Mouse (Mus musculus) left cerebral cortex, postnatal 36 days (tissue): ENCODE data around the gene Gm11549. TPM values are rescaled to one million over a fixed set of nuclear protein-coding genes. Genes with fewer than 3 reads are reported as not detected.

Experiments
- DNase-seq, 2 experiments: peaks; one replicate each; pipeline ENCODE4 v3.0.0; 2021 to 2022; ENCODE audit warnings: low spot score in 2 of 2, mixed read lengths in 1 of 2
- intact Hi-C: fragments of 180-260 bp; cut with DNase I; formaldehyde crosslinking; loops from one replicate; pipeline ENCODE4 v1.15.1; 2025
- total RNA-seq, 2 experiments: library from RNA; stranded (reverse); gene quantifications; 2 replicates each; pipeline ENCODE4 v1.2.3; 2021

Gm11549 gene
- total RNA-seq: 10 to 100 TPM; 32.8 to 42.1 TPM

DNA sequence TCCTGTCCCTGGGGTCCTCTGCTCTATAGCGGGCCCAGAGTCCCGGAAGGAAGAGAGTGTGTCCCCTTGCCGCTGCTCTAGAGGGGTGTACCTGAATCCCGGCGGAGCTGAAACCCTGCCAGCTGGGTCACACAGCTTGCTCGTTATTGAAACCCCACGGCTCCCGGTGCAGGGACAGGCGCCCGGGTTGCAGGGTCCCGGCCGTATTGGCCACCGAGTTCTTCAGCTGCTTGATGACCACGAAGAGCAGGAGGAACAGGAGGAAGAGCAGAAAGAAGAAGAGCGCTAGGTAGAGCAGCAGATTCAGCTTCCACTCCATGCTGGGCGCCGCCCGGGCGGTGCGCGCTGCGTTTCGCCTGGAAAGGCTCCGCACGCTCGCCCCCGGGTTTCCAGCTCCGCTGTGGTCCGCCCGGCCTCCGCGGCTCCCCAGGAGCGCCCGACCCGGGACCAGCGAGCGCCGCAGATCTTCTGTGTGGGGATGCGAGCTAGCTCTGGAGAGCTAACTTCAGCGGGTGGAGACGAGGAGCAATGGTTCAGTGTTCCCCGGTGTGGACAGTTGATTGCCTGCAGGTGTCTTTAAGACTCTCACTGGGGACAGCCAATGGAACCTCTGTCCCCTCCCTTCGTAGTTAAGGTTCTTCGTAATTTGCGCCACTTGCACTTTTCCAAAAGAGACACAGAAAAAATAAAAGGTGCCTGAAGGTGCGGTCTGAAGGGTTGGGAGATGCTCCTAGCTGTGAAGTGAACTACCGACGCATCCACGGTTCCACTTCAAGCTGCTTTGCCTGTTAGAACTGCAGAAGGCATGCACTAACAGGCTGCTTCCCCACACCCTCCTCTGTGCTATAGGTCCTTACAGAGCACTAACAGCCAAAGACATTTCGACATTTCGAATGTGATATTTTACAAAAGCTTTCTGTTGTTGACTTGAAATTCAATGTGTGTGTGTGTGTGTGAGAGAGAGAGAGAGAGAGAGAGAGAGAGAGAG is at the start of gene Gm11549:
Gene Gm11549, minus strand, starts transcription at position 741 of the 988 bp plus-strand sequence.
- intact Hi-C loops: no loop called here
- DNase-seq: peak; percentile 68 to 76

DNA sequence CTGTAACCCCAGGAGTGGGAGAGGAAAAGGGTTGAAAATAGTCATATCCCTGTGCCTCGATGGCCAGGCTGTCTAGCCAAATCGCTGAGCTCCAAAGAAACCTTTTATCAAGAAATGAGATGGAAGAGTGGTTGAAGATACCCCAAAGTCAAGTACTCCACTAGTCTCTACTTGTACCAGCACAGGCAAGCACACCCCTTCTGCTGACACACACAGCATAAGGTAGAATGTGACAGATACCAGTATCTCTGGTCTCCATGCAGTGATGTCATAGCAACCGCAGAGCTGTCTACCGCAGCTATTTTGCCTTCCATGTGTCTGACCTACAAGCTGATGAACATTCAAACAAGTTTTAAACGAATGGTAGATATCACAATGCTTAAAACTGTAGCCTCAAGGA is 48.2 kb upstream of the Gm11549 start:
- intact Hi-C loops: loop anchor here (2.0 kb wide), 1 partner anchor 17 kb away; the partner anchor contains the start of gene Exosc9

DNA sequence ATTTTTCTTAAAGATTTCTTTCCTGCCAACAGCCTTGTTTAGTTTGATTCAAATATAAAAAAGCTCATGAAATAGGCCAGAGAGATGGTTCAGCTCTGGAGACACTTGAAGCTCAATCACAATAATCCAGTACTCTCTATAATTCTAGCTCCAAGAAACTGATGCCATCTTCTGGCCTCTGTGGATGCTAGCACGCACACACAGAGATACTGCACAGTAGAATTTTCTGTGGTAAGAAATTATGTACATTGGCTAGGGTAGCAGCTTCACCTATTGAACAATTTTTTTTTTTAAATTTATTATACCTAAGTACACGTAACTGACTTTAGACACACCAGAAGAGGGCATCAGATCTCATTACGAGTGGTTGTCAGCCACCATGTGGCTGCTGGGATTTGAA is 42.1 kb upstream of the Gm11549 start:
- intact Hi-C loops: no loop called here
- DNase-seq: no peak

More for the DNA sequence above, 48.2 kb upstream of the Gm11549 start:
- DNase-seq: no peak

DNA sequence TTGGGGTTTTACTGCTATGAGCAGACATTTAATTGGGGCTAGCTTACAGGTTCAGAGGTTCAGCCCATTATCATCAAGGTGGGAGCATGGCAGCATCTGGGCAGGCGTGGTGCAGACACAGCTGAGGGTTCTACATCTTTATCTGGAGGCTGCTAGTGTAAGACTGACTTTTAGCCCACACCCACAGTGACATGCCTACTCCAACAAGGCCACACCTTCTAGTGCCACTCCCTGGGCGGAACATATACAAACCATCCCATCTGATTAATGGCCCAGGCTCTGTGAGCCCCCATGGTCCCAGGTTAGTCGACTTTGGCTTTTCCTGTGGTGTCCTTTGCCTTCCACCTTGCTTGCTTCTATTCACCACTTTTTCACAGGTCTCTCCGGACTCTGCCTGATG is 38.0 kb upstream of the Gm11549 start:
- intact Hi-C loops: no loop called here
- no peak for DNase-seq

DNA sequence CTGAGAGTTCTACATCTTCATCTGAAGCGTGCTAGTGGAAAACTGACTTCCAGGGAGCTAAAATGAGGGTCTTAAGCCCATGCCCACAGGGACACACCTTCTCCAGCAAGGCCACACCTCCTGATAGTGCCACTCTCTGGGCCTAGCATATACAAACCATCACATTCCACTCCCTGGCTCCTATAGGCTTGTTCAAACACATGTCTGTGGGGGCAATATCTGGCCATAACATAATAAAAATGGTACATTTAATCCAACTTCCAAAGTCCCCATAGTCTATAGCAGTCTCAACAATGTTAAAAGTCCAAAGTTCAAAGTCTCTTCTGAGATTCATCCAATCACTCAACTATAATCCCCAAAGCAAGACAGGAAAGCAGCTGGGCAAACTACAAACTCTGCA is 36.0 kb upstream of the Gm11549 start:
- no peak for DNase-seq
- intact Hi-C loops: no loop called here

DNA sequence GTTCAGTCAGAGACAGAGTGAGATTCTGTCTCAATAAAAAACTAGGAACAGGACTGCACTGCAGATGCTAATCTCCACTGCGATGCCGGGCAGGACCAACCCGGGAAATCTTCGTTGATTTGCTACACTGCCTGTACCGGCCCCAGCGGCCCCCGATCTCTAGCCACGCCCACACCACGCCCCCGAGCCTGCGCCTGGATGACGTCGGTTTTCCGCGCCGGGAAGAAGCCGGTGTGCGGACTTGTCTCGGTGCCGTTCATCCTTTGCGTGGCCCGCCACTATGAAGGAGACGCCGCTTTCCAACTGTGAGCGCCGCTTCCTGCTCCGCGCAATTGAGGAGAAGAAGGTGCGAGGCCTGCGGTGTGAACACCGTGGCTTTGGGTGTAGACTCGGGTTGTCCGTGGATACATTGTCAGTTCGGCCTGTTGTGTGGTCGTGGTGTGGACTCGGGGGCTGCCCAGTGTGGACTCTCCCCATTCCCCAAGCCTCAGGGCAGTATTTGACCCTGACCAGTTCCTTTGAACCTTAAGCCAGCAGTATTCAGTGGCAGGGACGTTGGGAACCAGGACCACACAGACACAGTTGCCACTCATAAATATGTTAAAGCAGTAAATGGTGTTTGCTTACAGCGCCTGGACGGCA is 30.9 kb upstream of the Gm11549 start, which contains the start of gene Exosc9:
Gene Exosc9, plus strand, starts transcription at position 201 of the 642 bp plus-strand sequence.
- peak; percentile 97 to 98 for DNase-seq
- intact Hi-C loops: loop anchor here (2.0 kb wide), 1 partner anchor 18 kb away; no protein-coding TSS in a partner anchor

DNA sequence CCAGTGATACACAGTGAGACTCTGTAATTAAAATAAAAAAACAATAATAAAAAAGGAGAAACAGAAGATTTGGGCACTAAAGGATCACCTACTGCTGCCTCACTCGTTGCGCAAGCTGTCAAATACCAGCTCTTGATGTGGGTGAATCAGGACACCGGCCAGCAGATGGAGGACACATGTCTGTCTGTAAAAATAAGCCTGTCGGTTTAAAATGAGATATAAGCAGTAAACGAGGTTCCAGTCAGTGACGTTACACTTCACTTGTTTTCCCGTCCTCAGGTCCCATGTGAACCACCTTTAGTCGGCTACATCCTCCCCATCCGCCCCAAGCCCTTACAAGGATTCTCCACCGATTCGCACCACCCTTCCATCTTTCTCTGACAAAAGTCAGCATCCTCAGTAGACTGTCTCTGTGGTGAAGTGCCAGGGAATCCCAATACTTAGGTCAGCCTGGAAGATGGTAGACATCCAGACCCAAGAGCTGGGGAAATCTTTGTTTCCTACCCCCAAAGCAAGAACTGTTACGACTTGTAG is 30.3 kb upstream of the Gm11549 start:
- DNase-seq: peak in 1 of 2 experiments; percentile 54
- intact Hi-C loops: loop anchor here (2.0 kb wide), 1 partner anchor 19 kb away; no protein-coding TSS in a partner anchor

DNA sequence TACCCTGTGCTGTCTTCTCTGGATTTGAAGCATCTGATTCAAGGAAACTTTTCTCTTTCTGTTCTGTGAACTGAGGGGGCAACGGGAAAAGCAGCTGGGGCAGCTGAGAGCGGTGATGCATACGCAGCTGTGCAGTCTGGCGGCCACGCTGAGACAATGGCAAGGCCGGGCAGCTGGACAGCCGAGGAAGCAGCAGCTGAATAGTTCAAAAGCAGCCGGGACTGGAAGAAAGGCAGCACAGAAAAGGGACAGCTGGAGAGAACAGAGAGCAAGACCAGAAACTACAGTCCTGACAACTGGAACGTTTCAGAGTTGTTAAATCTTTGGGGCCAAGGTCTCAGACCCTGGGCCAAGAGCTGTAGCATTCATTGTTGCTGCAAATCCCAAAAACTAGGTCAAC is 29.7 kb upstream of the Gm11549 start:
- intact Hi-C loops: no loop called here
- DNase-seq: peak; percentile 24 to 31

DNA sequence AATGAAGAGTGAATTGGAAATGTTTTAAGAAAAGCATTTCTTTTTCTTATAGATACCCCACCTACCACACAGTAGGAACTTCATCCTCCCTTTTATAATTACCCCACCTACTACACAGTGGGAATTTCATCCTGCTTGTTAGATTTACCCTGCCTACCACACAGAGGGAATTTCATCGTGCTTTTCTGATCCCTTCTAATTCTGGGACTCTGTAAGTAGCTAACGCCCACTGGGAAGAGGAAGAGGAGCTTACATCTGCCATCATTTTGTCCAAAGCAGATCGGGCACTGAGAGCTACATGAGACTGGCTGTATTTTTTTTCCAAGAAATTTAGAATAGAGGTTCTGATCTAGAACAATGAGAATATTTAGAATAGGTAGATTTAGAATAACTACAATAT is 23.3 kb upstream of the Gm11549 start:
- intact Hi-C loops: no loop called here
- no peak for DNase-seq

DNA sequence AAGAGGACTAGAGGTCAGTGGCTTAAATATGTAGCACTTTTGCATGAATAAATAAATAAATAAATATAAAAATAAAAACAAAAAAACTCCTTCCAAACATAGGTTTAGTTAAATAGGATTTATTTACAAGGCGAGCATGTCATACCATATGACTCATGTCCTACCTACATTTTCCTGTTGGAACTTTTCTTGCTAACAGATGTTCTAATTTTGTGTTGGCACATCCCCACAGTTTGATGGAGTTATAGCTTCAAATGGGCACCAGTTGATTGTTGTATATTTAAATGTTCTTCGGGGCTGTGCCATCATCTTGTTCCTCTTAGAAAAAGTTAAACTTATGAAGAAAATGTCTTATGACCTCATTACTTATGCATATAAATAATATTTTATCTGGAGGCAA is 19.8 kb upstream of the Gm11549 start:
- DNase-seq: no peak
- intact Hi-C loops: no loop called here

DNA sequence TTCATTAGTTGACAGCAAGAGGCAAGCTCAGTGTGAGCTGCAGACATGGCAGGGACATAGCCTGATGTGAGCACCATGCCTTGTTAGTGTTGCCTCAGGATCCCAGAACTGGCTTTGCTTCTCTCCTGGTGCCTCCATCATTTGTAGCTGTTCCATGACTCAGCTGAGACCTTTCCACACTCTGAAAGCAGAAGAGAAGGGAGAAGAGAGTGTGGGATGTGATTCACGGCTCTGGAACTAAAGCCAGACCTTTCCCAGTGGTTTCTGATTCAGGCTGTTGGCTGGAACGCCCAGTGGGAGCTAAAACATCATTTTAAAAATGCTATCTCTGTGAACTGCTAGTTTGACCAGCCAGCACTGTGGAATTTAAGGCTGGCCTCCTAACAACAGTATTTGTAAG is 19.1 kb upstream of the Gm11549 start:
- DNase-seq: peak in 1 of 2 experiments; percentile 44
- intact Hi-C loops: no loop called here

DNA sequence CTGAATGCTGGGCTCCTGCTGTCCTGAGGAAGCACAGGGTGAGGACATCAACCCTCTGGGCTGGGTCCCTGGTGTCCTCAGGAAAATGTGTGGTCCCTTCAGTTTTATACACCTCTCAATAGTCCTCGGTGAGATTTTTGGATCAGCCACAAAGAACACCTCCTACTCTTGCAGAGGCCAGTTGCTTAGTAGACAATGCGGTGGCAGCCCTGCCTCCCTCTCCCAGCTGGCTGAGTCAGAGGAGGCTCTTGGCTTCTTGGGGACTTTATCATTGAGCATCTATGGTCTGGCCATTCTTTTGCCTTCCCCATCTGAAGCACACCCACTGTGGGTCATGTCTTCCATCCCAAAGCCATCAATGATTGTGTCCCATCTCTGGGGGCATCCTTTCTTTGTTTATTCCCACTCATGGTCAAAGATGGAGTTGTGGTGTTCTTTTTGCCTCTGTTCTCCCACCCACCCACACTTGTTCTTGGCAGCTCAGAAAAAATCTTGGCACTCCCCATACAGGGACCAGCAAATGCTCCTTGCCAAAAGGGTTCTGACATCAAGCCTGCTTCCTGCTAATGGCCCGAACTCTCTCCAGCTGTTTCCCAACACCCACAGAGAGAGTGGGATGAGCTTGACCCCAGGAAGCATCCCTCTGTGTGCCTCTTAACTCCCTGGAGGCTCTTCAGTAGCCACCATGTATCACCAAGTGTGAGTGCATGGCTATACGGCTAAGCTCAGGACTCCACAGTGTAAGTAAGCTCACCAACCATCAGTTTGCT is 16.3 kb upstream of the Gm11549 start:
- intact Hi-C loops: no loop called here
- DNase-seq: peak in 1 of 2 experiments; percentile 60

DNA sequence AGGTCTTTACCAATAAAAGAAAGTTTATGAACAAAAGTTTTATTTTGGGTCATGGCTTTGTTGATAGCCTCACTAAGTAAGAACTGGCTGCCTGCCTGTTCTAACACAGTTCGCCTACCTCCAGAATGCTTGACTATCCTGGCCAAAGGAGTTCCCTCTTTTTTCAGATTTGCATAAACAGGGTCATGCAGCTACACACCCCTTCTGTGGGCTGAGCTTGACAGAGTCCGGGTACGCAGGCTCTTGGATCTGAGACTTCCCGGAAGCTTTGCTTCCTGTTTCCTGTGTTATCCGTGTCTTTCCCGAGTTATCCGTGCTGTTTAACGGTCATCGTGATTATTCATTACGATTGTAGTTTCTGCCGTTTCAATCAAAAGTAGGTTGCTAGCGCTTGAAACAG is 14.4 kb upstream of the Gm11549 start:
- DNase-seq: no peak
- intact Hi-C loops: no loop called here

DNA sequence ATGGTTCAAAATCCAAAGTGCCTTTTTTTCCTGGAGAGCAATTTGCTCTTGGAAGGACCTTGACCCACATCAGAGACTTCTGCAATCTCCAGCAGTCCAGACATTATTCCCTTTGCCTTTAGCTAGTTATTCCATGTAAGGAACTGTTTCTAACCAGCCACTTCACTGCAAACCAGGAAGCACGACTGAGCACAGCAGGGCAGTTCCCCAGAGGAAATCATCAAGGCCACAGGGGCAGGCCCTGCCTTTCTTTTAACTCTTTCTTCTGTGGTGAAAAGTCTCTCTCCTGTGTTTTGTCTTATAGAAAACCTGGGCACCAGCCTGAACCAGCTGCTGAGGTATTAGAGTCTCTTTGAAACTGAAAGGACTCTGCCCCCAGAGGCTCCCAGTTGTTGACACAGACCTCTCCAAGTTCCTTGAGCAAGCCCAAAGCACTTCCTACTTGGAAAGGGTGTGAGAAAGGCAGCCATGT is 11.6 kb upstream of the Gm11549 start:
- DNase-seq: no peak
- intact Hi-C loops: no loop called here

DNA sequence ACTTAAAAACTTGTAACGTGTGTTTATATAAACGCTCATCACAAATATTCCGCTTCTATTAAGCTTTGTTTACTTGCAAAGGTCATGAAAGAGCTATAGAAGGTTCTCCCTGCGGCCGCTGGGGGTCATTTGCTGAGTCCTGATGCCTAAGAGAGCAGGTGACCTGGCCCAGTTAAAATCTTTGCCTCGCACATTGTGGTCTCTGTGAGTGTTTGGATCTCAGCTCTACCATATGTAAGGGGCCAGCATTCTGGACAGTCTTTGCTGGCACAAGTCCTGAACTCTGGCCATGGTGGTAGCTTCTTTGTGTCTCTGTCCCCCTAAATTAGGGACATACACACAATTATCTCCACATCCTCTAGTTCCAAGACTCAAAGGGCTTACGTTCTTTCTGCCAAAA is 11.1 kb upstream of the Gm11549 start:
- DNase-seq: no peak
- intact Hi-C loops: no loop called here

DNA sequence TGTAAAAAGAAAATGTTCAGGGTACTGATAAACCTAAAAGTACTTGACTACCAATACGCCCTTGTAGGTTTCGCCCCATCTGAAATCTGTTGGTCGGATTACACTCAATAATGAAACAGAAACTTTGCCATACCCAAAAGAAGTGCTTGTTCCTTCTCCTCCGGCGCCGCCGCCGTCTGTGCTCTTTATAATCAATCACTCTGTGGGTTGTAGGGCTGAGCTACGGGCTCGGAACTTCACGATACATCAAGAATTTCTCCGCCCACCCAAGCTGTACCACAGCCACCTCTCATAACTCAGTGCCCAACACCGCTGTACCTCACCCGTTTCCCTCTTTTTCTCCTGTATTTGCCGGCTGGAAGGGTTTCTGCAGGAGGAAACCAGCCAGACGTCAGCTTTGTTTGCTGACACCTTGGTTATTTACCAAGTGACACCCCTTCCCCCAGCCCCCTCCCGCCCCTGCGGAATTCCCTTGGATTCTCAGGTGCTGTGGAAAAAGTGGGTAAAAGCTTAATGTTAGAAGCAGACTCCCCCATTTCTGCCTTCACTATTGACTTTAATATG is 10.4 kb upstream of the Gm11549 start:
- no peak for DNase-seq
- intact Hi-C loops: no loop called here

DNA sequence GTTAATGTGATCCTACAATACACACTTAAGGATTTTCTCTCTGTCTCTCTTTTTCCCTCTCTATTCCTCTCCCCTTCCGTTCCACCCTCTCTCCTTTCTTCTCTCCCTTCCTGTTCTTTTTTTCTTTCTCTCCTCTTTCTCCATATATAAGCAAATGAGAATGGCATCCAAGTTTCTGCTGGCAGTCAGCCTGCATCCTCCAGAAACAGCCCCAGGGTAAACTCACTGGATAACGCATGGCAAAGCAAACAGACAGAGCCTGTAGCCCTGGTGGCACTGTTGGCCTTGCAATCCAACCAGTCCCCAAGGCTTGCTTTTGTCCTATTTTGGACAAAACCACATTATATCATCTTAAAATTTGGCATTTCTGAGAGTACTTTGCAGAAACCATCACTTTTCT is 9.6 kb upstream of the Gm11549 start:
- intact Hi-C loops: no loop called here
- peak in 1 of 2 experiments; percentile 34 for DNase-seq

DNA sequence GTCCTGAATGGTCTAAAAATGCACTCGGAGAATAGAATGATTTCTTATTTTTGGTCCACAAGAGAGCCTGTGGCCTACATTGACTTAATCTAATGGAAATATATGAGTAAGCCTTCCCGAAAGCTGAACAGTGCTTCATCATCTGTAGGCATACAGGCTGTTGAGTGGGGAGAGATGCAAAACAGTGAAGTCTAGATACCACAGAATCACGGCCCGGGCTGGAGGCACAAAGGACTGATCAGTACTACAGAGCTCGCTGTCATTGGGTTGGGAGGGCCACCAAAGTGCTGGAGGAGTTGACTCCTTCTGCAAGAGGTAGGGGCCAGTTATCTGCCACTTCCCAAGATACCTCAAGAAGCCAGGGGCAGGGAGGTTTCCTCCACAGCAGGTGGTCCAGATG is 9.2 kb upstream of the Gm11549 start:
- intact Hi-C loops: no loop called here
- no peak for DNase-seq

DNA sequence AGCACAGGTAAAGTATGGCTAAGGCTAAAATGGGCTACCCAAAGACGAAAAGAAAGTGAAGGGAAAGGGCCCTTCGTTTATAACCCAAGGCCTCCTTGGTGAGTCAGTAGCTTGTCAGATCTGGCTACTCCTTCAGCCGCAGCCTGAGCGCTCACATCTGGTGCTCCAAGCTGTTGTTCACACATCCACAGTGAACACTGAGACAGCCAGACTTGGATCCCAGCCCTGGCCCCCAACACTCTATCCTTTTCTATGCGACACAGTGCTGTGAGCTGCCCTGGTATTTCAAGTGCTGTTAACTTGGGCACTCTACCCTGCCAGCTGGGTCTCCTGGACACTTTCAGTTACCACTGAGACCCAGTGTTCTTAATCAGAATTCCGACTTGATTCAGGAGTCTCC is 8.7 kb upstream of the Gm11549 start:
- peak; percentile 77 to 80 for DNase-seq
- intact Hi-C loops: no loop called here
